Mouse (Mus musculus) CH12.LX (cell line): Measurements from ENCODE around the gene Tmem176b. TPM values are rescaled to one million over a fixed set of nuclear protein-coding genes. Genes with fewer than 3 reads are reported as not detected.
"Not testable (repeated sequence)": the region's sequence is repeated elsewhere in the genome, so short reads cannot be mapped to it uniquely, and the experiment has no call there.

Experiments
- DNase-seq: peaks from one replicate; pipeline ENCODE4 v3.0.0-alpha.2; 2013; ENCODE audit errors: extremely low read depth
- H3K27ac ChIP-seq: 2 replicates; pipeline ENCODE4 v1.5.1; 2012; ENCODE audit warnings: low read depth, mild to moderate bottlenecking, control low read depth, moderate library complexity; ENCODE audit not compliant: insufficient read depth
- H3K27me3 ChIP-seq: replicated peaks from 2 replicates; pipeline ENCODE3; 2012; ENCODE audit warnings: inconsistent platforms
- H3K36me3 ChIP-seq, 2 experiments: replicated peaks in 1 of 2; 2 replicates each; pipeline versions ENCODE3 to v1.6.1; 2012; ENCODE audit warnings: inconsistent platforms in 1 of 2, low read length in 1 of 2, mild to moderate bottlenecking in 1 of 2, mixed read lengths in 1 of 2, moderate library complexity in 1 of 2; ENCODE audit not compliant: control insufficient read depth in 1 of 2, insufficient read depth in 1 of 2
- H3K4me1 ChIP-seq, 2 experiments: 2 replicates each; pipeline ENCODE4 v1.6.1; 2012; ENCODE audit warnings: inconsistent platforms in 1 of 2, moderate library complexity in 1 of 2; ENCODE audit not compliant: insufficient read depth in 2 of 2, control insufficient read depth in 1 of 2
- H3K4me2 ChIP-seq: 2 replicates; pipeline ENCODE4 v1.6.1; 2012; ENCODE audit warnings: low read depth, mild to moderate bottlenecking, control low read depth; ENCODE audit not compliant: poor library complexity, insufficient read depth, severe bottlenecking
- H3K4me3 ChIP-seq, 3 experiments: fragments of 150-350 bp in 1 of 3; sonication (generic) in 1 of 3; replicated peaks in 1 of 3; 2 replicates each; pipeline versions ENCODE3 to v1.5.1; 2011 to 2012; ENCODE audit warnings: low read depth in 2 of 3, low read length in 2 of 3, mild to moderate bottlenecking in 2 of 3, moderate library complexity in 2 of 3, control low read depth in 1 of 3, improper control_type of control experiment in 1 of 3, inconsistent platforms in 1 of 3, mixed read lengths in 1 of 3; ENCODE audit not compliant: poor library complexity in 1 of 3
- H3K79me2 ChIP-seq: replicated peaks from 2 replicates; pipeline ENCODE4 v1.6.1; 2012; ENCODE audit warnings: mild to moderate bottlenecking, moderate library complexity; ENCODE audit not compliant: control insufficient read depth, poor library complexity, insufficient read depth, severe bottlenecking; ENCODE audit errors: extremely low read depth
- H3K9ac ChIP-seq: 2 replicates; pipeline ENCODE4 v1.6.1; 2012; ENCODE audit warnings: low read depth, mild to moderate bottlenecking, control low read depth, moderate library complexity; ENCODE audit not compliant: insufficient read depth
- H3K9me3 ChIP-seq: replicated peaks from 2 replicates; pipeline ENCODE3; 2012; ENCODE audit warnings: low read length, inconsistent platforms, mixed read lengths
- BHLHE40 ChIP-seq: IDR thresholded peaks from 2 replicates; pipeline ENCODE4 v1.6.1; 2011; ENCODE audit warnings: mild to moderate bottlenecking, low read depth, low read length, improper control_type of control experiment
- E2F4 ChIP-seq: IDR thresholded peaks from 2 replicates; pipeline ENCODE4 v1.6.1; 2011; ENCODE audit warnings: low read depth, low read length, improper control_type of control experiment; ENCODE audit not compliant: insufficient replicate concordance
- EP300 ChIP-seq: IDR thresholded peaks from 2 replicates; pipeline ENCODE4 v1.6.1; 2011; ENCODE audit warnings: low read length, improper control_type of control experiment
- HCFC1 ChIP-seq: IDR thresholded peaks from 2 replicates; pipeline ENCODE4 v1.6.1; 2012; ENCODE audit warnings: low read depth, mild to moderate bottlenecking, inconsistent platforms, low read length, improper control_type of control experiment
- IRF4 ChIP-seq: IDR thresholded peaks from 2 replicates; pipeline ENCODE4 v1.6.1; 2014; ENCODE audit warnings: low read depth, mild to moderate bottlenecking, inconsistent platforms, low read length, improper control_type of control experiment
- JUND ChIP-seq: conservative IDR thresholded peaks from 2 replicates; pipeline ENCODE4 v1.6.1; 2011; ENCODE audit warnings: low read depth, low read length, improper control_type of control experiment
- KAT2A ChIP-seq: IDR thresholded peaks from 2 replicates; pipeline ENCODE4 v1.6.1; 2012; ENCODE audit warnings: low read length, improper control_type of control experiment, inconsistent platforms; ENCODE audit not compliant: insufficient replicate concordance
- MAZ ChIP-seq: IDR thresholded peaks from 2 replicates; pipeline ENCODE4 v1.6.1; 2012; ENCODE audit warnings: low read depth, mild to moderate bottlenecking, inconsistent platforms, low read length, improper control_type of control experiment, moderate library complexity
- NRF1 ChIP-seq: IDR thresholded peaks from 2 replicates; pipeline ENCODE4 v1.6.1; 2014; ENCODE audit warnings: low read depth, mild to moderate bottlenecking, inconsistent platforms, low read length, improper control_type of control experiment, moderate library complexity
- POLR2A ChIP-seq: IDR thresholded peaks from 2 replicates; pipeline ENCODE4 v1.6.1; 2011; ENCODE audit warnings: low read depth, mild to moderate bottlenecking, improper control_type of control experiment, low read length
- RAD21 ChIP-seq: IDR thresholded peaks from 2 replicates; pipeline ENCODE4 v1.6.1; 2011; ENCODE audit warnings: low read depth, mild to moderate bottlenecking, low read length, improper control_type of control experiment, moderate library complexity
- TCF12 ChIP-seq: IDR thresholded peaks from 2 replicates; pipeline ENCODE4 v1.6.1; 2014; ENCODE audit warnings: low read depth, mild to moderate bottlenecking, inconsistent platforms, low read length, improper control_type of control experiment
- USF1 ChIP-seq: IDR thresholded peaks from 2 replicates; pipeline ENCODE4 v1.6.1; 2014; ENCODE audit warnings: low read depth, mild to moderate bottlenecking, inconsistent platforms, low read length, improper control_type of control experiment
- USF2 ChIP-seq: conservative IDR thresholded peaks from 2 replicates; pipeline ENCODE4 v1.6.1; 2011; ENCODE audit warnings: low read depth, low read length, improper control_type of control experiment
- ZMIZ1 ChIP-seq: IDR thresholded peaks from 2 replicates; pipeline ENCODE4 v1.6.1; 2012; ENCODE audit warnings: low read depth, mild to moderate bottlenecking, inconsistent platforms, low read length, improper control_type of control experiment
- dilution Hi-C: fragments of 300-500 bp; cut with MboI; formaldehyde crosslinking; loops from 2 replicates; pipeline ENCODE4 v1.14.3; 2020; ENCODE audit warnings: low sequenced_read_pairs; ENCODE audit not compliant: extremely low pct_unique_long_range_greater_than_20kb, extremely low pct_ligation_motif_present
- in situ Hi-C: fragments of 300-500 bp; cut with MboI; formaldehyde crosslinking; loops from 3 replicates; pipeline ENCODE4 v1.14.3; 2019; ENCODE audit warnings: low sequenced_read_pairs, low pct_ligation_motif_present, low pct_unique_long_range_greater_than_20kb, mixed read lengths
- polyA plus RNA-seq: library from polyadenylated mRNA; unstranded; fragments of >175 nt; gene quantifications from 2 replicates; pipeline ENCODE4 v1.2.1, GENCODE M21; 2012; ENCODE audit warnings: low read depth; ENCODE audit not compliant: insufficient read length
- total RNA-seq, 2 experiments: library from RNA; depleted of rRNA; stranded (reverse); fragments of 300-350 nt in 1 of 2; fragments of >200 nt in 1 of 2; gene quantifications; 2 replicates each; pipeline ENCODE4 v1.2.3; 2012 to 2014

Tmem176b gene
- total and polyA plus RNA-seq, 3 experiments: 43.3 to 162 (median 89.8) TPM

- Histone ChIP-seq H3K9me3 (no peaks in the 10 kb centered on the region), H3K4me3 (no peak overlapping the region), H3K79me2 (no peaks in the 10 kb centered on the region), H3K4me1 (peaks cover 16 to 69% of the 10 kb centered on the region in 2 experiments), H3K27ac (no peak overlapping the region), H3K36me3 (peaks cover 0 to 16% of the 10 kb centered on the region in 2 experiments), H3K27me3 (no peaks in the 10 kb centered on the region), H3K4me2 (0 out of 2 replicates have a peak overlapping the region, but pooled peaks have one; percentile 38), H3K9ac (no peak overlapping the region)
- in situ Hi-C loops (no loop called here), dilution Hi-C loops (no loop called here)
- TF ChIP-seq E2F4 (no peak), JUND (no peak), NRF1 (no peak), BHLHE40 (peak; percentile 31), HCFC1 (no peak), MAZ (no peak), TCF12 (no peak), EP300 (peak; percentile 42; the same call in 1 of the 2 replicates), POLR2A (no peak), ZMIZ1 (no peak), USF2 (no peak), RAD21 (no peak), IRF4 (peak; percentile 47), KAT2A (no peak)
- peak; percentile 42 for DNase-seq
These were observed 12.3 kb downstream of the Tmem176b start for GRCm38 (mm10) chr6:48828976-48829375.

- Histone ChIP-seq H3K4me2 (no peak overlapping the region), H3K9me3 (no peaks in the 10 kb centered on the region), H3K9ac (no peak overlapping the region), H3K27ac (no peak overlapping the region), H3K4me3 (no peak overlapping the region), H3K79me2 (no peaks in the 10 kb centered on the region), H3K27me3 (no peaks in the 10 kb centered on the region), H3K4me1 (peaks cover 12 to 40% of the 10 kb centered on the region in 2 experiments), H3K36me3 (no peaks in the 10 kb centered on the region)
- in situ Hi-C loops (no loop called here), dilution Hi-C loops (no loop called here)
- DNase-seq: no peak
- no peak for TF ChIP-seq USF1
These were observed 16.3 kb downstream of the Tmem176b start for GRCm38 (mm10) chr6:48825016-48825415.

GRCm38 (mm10) chr6:48821991-48822785, 19.1 kb downstream of the Tmem176b start:
- DNase-seq, H3K27me3 ChIP-seq, H3K4me3 ChIP-seq, H3K79me2 ChIP-seq, dilution Hi-C loops, H3K9ac ChIP-seq, H3K9me3 ChIP-seq, H3K27ac ChIP-seq, H3K4me2 ChIP-seq, H3K36me3 ChIP-seq, in situ Hi-C loops: not testable (repeated sequence)
- peaks cover 4 to 26% of the 10 kb centered on the region in 2 experiments; a peak in 3 of 4 replicates for H3K4me1 ChIP-seq
